Mouse (Mus musculus): ENCODE measurements around the gene Nr2c2. TPM values are rescaled to one million over a fixed set of nuclear protein-coding genes. Genes with fewer than 3 reads are reported as not detected.
"Not testable (repeated sequence)": the region's sequence is repeated elsewhere in the genome, so short reads cannot be mapped to it uniquely, and the experiment has no call there.

The Nr2c2 gene
- total RNA-seq (2021), result 10 to 100 TPM; 17.7 to 24.2 TPM
- long read RNA-seq, experiment 1, partial matches to known transcripts, result 0 of 2 reads
- long read RNA-seq, experiment 1, other reads (novel, unspliced or antisense), result 2 of 2 reads
- long read RNA-seq, experiment 2, full-length matches to known transcripts, result 2 of 8 reads
- long read RNA-seq, experiment 2, partial matches to known transcripts, result 1 of 8 reads
- long read RNA-seq, experiment 2, other reads (novel, unspliced or antisense), result 5 of 8 reads

- DNase-seq, result peak; percentile 76 to 83
- intact Hi-C loops (cut with DNase I), result no loop called here
Measured at GRCm38 (mm10) chr6:92091130-92091591, at the start of gene Nr2c2. TSS of gene Nr2c2 (plus strand) at chr6:92091390.

- DNase-seq, result no peak
- intact Hi-C loops (cut with DNase I), result no loop called here
Measured at GRCm38 (mm10) chr6:92042055-92042454, 49.1 kb upstream of the Nr2c2 start.

GRCm38 (mm10) chr6:92042850-92043249 is 48.3 kb upstream of the Nr2c2 start:
- DNase-seq, result no peak
- intact Hi-C loops (cut with DNase I), result no loop called here

GRCm38 (mm10) chr6:92057768-92058167 is 33.4 kb upstream of the Nr2c2 start:
- intact Hi-C loops (cut with DNase I), result no loop called here
- no peak for DNase-seq

- no peak for DNase-seq
- intact Hi-C loops (cut with DNase I), result no loop called here
Measured at GRCm38 (mm10) chr6:92061725-92062124, 29.5 kb upstream of the Nr2c2 start.

GRCm38 (mm10) chr6:92063452-92063851 is 27.7 kb upstream of the Nr2c2 start:
- DNase-seq, result no peak
- intact Hi-C loops (cut with DNase I), result no loop called here

- DNase-seq, result no peak
- intact Hi-C loops (cut with DNase I), result no loop called here
Measured at GRCm38 (mm10) chr6:92064101-92064500, 27.1 kb upstream of the Nr2c2 start.

GRCm38 (mm10) chr6:92065721-92066496 is 25.3 kb upstream of the Nr2c2 start:
- intact Hi-C loops (cut with DNase I), result loop anchor here (5.0 kb wide), 2 partner anchors 84 to 284 kb away; no protein-coding TSS in a partner anchor
- peak in 1 of 2 experiments; percentile 44 for DNase-seq

GRCm38 (mm10) chr6:92067146-92067790 is 23.9 kb upstream of the Nr2c2 start:
- DNase-seq, result peak; percentile 59 to 64
- intact Hi-C loops (cut with DNase I), result loop anchor here (1.0 to 5.0 kb wide), 3 partner anchors 85 to 285 kb away; no protein-coding TSS in a partner anchor

GRCm38 (mm10) chr6:92071121-92071839 is 19.9 kb upstream of the Nr2c2 start:
- intact Hi-C loops (cut with DNase I), result loop anchor here (5.0 kb wide), 1 partner anchor 196 kb away; no protein-coding TSS in a partner anchor
- DNase-seq, result peak in 1 of 2 experiments; percentile 37

GRCm38 (mm10) chr6:92080730-92081129 is 10.5 kb upstream of the Nr2c2 start:
- intact Hi-C loops (cut with DNase I), result no loop called here
- DNase-seq, result no peak

GRCm38 (mm10) chr6:92082756-92083155 is 8.4 kb upstream of the Nr2c2 start:
- DNase-seq, result no peak
- intact Hi-C loops (cut with DNase I), result no loop called here

GRCm38 (mm10) chr6:92084932-92085331 is 6.3 kb upstream of the Nr2c2 start:
- intact Hi-C loops (cut with DNase I), result no loop called here

GRCm38 (mm10) chr6:92089141-92089540 is 2.0 kb upstream of the Nr2c2 start:
- intact Hi-C loops (cut with DNase I); DNase-seq: not testable (repeated sequence)

More at GRCm38 (mm10) chr6:92084932-92085331, 6.3 kb upstream of the Nr2c2 start:
- no peak for DNase-seq

GRCm38 (mm10) chr6:92089982-92090381 is 1.2 kb upstream of the Nr2c2 start:
- no peak for DNase-seq
- intact Hi-C loops (cut with DNase I), result no loop called here

GRCm38 (mm10) chr6:92090497-92090896 is 693 bp upstream of the Nr2c2 start:
- intact Hi-C loops (cut with DNase I), result no loop called here
- no peak for DNase-seq

GRCm38 (mm10) chr6:92091767-92092489 is 738 bp downstream of the Nr2c2 start:
- DNase-seq, result peak; percentile 100
- intact Hi-C loops (cut with DNase I), result no loop called here

GRCm38 (mm10) chr6:92092737-92093136 is 1.5 kb downstream of the Nr2c2 start:
- intact Hi-C loops (cut with DNase I), result no loop called here
- DNase-seq, result no peak

GRCm38 (mm10) chr6:92093869-92094268 is 2.7 kb downstream of the Nr2c2 start:
- intact Hi-C loops (cut with DNase I), result no loop called here
- DNase-seq, result no peak
